Mouse (Mus musculus): ENCODE data around the gene Emilin3.

DNA sequence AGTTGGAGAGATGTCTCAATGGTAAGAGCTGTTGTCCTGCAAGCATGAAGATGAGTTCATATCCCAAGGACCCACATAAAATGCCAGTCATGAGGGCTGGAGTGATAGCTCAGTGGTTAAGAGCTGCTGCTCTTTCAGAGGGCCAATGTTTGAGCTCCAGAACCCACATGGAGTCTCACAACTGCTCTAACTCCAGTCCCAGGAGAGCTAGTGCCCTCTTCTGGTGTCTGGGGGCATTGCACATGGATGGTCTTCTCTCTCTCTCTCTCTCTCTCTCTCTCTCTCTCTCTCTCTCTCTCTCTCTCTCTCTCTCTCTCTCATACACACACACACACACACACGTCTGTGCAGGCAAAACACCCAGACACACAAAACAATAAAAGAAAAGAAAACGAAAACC lies 27.3 kb downstream of the Emilin3 start:
- TF ChIP-seq GATA1 (IDR thresholded peaks at IDR 0.05; ENCODE audit: borderline replicate concordance, low read length) (no peak), FLI1 (IDR thresholded peaks at IDR 0.05; ENCODE audit: low read length) (no peak)
